Mouse (Mus musculus) MEL-GATA-1-ER (cell line): ENCODE measurements around the gene Lrrc8d.

Source experiments
- DNase-seq: peaks from one replicate; pipeline ENCODE4 v3.0.0-alpha.2; 2012; ENCODE audit warnings: low read depth; ENCODE audit errors: extremely low read depth

Lrrc8d gene

DNA sequence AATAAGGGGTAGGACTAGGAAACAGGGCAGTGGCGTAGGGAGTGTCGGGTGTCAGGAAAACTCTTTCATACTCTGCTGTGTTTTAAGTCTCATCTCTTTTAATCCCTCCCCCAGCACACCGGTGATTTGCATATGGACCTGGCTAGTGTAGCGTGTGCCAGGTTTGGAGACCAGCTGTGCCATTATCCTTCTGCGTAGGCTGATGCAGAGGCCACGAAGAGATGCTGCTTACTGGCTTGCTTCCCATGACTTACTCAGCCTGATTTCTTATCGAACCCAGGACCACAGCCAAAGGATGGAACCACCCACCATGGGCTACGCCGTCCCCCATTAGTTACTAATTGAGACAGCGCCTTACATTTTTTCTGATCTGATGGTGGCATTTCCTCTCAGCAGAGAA is 64.6 kb downstream of the Lrrc8d start:
- DNase-seq: no peak

- no peak for DNase-seq
These were observed 65.6 kb downstream of the Lrrc8d start for GRCm38 (mm10) chr5:105765386-105765785.

DNA sequence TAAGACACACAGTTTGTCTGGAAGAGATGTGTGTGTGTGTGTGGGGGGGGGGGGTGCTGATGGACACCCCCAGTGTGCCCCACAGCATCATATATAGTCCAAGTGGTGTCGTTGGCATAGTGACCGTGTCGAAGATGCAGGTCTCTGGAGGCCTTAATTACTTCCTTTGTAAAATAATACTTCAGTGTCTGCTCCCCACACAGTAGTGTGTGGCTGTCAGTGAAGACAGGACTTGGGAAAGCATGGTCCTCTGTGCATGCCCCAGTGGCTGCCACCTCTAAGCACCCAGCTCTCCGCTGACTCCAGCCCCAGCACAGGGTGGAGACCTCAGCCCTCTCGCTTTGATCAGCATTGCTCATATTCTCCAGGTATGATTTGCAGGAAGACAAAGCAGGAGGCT is 76.6 kb downstream of the Lrrc8d start:
- no peak for DNase-seq

GRCm38 (mm10) chr5:105776978-105777593 is 77.3 kb downstream of the Lrrc8d start:
- no peak for DNase-seq

DNA sequence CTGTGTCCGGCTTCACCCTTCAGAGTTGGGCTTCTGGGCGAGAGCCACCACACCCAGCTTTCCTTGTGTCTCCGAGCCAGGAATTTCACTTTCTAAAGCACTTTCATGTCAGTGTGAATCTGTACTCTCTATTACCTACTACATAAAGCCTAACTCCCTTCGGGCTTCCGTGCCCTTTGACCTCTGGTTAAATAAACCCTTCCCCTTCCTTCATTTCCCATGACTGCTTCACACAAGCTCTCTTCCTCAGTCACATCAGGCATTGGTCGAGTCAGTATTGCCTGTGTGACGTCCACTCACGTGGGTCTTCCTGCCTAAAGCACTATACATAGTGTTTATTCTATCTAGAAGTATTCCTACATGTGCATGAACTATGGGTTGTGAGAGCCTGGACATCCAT is 77.9 kb downstream of the Lrrc8d start:
- DNase-seq: no peak

DNA sequence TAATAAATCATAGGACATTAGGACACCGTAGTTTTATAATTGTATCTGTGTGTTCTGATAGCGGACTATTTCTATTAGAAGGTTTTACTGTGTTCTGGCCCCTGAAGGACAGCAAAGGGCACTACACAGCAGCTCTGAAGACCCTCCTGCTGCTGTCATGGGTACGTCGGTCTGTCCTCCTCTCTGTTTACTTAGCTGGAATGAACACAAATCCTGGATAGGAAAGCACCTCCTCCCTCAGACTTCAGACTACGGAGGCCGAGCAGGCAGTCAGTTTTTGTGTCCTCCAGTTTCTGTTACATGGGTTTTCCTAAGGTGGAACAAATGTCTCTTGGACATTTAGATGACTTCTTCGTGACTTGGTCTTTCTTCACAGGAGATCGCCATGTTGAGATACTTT is 78.4 kb downstream of the Lrrc8d start:
- no peak for DNase-seq

GRCm38 (mm10) chr5:105778723-105779122 is 79.0 kb downstream of the Lrrc8d start:
- no peak for DNase-seq

GRCm38 (mm10) chr5:105779331-105779730 is 79.6 kb downstream of the Lrrc8d start:
- DNase-seq: no peak

- no peak for DNase-seq
These were observed 84.1 kb downstream of the Lrrc8d start for GRCm38 (mm10) chr5:105783848-105784247.

DNA sequence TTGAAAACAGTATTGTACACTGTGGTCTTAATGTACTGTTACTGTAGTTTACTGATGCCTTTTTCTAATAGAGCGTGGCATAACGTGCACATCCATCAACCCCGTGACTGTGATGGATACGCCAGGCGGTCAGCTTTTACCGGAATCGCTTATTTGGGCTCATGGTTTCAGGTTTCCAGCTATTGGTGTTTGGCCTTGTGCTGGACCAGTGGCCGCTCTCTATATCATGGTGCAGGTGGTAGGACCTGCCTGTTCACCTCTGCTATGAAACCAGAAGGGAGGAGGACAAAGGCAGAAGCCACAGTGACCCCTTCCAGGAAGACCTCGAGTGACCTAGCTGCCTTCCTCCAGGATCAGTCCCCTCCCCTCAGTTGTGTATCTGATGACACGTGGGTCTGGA is 85.0 kb downstream of the Lrrc8d start:
- DNase-seq: no peak

DNA sequence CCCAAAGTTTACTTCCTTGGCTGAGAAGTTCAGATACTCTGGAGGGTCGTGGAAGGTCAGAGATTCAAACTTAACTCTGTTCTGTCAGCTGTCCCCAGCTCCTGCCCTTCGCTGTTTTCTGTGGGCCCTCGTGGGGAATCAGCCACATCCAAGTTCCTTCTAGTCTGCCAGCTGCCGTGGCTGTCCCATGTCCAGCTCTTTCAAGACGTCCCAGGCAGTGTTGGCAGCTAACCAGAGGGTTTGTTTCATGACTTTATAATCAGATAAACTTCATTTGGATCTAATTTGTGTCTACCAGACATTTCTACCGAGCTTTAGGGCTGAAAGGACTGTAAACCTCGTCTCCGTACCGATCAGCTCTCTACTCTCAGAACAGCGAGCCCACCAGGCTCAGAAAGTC is 87.8 kb downstream of the Lrrc8d start:
- DNase-seq: no peak

GRCm38 (mm10) chr5:105789801-105790200 is 90.0 kb downstream of the Lrrc8d start:
- no peak for DNase-seq

DNA sequence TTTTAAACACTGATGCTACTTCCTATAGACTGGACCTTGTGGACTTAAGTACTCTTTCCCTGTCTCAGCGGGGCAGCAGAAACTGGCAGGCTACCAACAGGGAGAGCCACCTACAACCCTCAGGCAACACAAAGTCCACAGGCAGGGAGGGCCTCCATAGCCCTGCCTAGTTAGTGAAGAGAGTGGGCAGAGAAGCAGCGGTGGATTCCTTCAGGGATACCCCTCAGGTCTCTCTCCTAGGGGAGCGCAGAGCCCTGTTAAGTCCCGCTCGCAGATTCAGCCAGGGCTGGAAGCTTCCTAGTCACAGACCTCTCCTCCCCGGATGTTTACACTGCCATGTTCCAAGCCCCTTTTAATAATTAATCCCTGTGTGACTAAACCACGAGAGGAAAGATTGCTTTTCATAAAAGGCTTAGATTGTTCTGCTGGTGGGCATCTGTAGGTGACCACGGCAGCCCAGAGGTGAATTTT is 92.6 kb downstream of the Lrrc8d start:
- DNase-seq: no peak

GRCm38 (mm10) chr5:105792853-105793547 is 93.2 kb downstream of the Lrrc8d start:
- no peak for DNase-seq

DNA sequence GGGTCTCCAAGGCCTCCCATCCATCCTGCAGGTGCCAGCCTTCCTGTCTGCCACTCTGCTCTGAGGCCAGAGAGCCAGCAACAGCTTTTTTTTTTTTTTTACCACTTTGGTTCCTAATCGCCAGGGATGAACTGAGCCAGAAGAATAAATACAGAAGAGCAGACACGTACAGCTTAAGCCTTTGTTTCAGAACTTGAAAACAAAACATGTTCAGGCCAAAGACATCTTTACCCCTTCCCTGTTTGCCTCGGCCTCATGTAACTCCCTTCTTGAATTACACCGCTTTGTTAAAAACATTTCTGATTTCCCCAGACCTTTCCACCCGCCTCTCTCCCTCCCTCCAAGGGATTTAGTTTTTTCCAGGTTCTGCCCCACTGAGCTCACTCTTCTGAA is 93.8 kb downstream of the Lrrc8d start:
- DNase-seq: no peak

DNA sequence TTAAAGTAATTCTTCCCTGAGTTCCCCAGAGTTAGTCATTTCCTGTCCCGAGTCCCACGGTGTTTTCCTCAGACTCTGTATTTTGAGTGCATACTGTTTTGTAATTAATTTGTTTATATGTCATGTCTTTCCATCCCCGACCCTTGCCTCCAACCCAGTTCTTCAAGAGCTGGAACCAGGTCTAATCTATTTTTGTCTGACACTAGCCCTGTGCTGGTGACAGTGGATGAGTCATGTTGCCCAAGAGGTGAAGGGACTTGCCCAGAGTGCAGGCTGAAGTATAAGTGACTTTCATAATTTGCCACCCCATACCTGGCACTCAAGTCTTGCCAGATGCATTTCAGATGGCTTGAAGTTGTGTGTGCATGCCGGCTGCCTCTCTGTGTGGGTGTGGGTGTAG is 98.7 kb downstream of the Lrrc8d start:
- DNase-seq: no peak

DNA sequence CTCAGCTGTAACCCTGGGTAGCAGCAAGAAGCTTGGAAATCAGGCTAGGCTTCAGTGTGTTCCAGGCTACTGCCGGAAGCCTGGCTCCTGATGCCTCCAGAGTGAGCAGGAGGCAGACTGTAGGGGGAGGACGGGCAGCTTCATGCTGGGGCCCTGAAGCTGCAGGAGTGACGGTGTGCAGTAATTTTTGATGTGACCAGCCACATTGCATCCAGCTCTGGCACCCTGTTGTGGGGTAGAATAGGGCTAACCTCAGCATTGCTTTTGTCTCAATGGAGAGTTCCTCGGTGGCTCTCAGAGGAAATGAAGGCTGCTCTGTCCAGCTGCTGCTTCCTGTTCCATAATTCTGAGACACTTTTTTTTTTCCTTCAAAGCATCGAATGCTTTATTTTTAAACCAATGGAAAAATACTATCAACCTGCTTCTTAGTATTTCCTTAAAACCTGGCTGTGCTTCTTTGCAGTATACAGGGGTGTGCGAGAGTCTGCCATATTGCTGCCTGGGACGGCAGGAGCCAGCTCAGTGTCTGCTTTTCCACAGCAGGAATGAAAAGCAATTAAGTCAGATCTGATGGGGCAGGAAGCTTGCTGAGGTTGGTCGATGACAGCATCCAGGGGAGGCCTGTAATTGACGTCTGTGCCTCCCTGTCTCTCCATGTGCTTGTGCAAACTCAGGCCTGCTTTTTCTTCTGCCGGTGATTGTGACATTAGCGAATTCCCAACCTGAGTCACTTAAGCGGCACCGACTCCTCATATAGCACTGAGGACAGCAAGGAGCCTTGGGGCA is 100.3 kb downstream of the Lrrc8d start:
- no peak for DNase-seq

- DNase-seq: no peak
These were observed 101.3 kb downstream of the Lrrc8d start for GRCm38 (mm10) chr5:105801031-105801529.

DNA sequence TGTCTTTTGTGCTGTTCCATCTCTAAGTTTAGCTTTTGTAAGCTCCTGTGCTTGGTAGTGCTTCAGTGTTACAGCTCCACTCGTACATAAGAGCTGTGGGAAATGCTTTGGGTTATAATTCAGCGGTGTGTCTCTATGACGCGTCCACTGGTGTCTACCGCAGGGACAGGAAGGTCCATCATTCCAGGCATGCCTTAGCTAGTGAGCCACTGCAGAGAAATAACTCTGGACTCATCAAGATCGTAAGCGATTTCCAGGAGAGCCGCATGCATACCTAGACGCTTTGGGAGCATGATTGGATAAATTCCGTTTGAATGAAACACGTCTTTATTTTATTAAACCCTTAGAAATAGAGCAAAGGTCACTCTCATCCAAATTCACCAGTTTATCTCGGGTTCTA is 106.2 kb downstream of the Lrrc8d start:
- no peak for DNase-seq

DNA sequence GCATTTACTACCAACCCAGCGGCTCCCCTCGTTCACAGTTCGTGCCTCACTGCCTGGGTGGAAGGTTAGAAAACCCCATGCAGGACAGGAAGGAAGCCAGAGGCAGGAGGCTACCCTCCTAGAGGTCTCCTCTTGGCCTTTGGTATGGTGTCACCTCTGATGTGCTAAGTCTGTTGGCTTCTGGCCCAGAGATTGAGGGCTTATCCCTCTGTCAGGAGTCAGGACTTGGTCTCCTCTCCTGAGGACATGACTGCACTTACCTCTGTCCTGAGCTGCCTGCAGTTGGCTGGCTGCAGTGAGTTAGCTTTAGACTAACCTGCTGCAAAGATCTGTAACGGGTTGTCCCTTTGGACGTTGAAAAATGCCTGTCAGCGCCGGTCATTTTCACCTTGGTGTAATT is 107.7 kb downstream of the Lrrc8d start:
- no peak for DNase-seq

- no peak for DNase-seq
These were observed 109.3 kb downstream of the Lrrc8d start for GRCm38 (mm10) chr5:105809056-105809455.

DNA sequence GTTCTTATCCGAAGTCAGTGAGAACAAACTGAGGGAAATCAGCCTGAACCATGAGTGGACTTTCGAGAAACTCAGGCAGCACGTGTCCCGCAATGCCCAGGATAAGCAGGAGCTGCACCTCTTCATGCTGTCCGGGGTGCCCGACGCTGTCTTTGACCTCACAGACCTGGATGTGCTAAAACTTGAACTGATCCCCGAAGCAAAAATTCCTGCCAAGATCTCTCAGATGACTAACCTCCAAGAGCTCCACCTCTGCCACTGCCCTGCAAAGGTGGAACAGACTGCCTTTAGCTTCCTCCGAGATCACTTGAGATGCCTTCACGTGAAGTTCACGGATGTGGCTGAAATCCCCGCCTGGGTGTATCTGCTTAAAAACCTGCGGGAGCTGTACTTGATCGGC is 113.3 kb downstream of the Lrrc8d start:
- DNase-seq: no peak
